Mouse (Mus musculus): ENCODE data around the gene Hrh1. TPM values are rescaled to one million over a fixed set of nuclear protein-coding genes. Genes with fewer than 3 reads are reported as not detected.
"Not testable (repeated sequence)": the region's sequence is repeated elsewhere in the genome, so short reads cannot be mapped to it uniquely, and the experiment has no call there.

Gene Hrh1
- polyA plus RNA-seq, 1 experiment, result 0.66 TPM

DNA sequence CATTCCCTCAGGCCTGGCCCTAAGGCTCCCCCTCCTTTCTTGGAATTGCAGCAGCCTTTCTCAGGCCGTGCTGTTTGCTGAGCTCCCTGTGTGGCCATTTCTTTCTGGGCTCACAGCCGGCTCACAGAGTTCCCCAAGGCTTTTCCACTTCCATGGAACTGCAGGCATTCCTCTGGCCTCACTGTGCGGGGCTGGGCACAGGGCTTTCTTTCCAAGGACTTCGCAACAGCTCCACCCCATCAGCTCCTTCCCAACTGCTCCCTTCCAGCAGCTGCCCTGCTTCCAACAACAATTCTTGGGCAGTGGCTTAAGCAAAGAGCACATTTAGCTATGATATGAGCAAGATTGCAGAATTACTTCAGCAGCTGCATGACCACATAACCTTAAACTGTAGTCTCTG lies 81.0 kb downstream of the Hrh1 start:
- TF ChIP-seq POLR2A (IDR thresholded peaks at IDR 0.05; ENCODE audit: borderline replicate concordance, low read depth, low read length) (no peak), CTCF (IDR thresholded peaks at IDR 0.05; ENCODE audit: low read depth, low read length) (no peak)
- Histone ChIP-seq H3K4me3 (ENCODE audit: insufficient read depth, low read length) (no peak overlapping the region), H3K27ac (ENCODE audit: insufficient read depth, low read depth, low read length) (no peak overlapping the region), H3K4me1 (ENCODE audit: control insufficient read depth, insufficient read depth, low read length) (no peaks in the 10 kb centered on the region)

DNA sequence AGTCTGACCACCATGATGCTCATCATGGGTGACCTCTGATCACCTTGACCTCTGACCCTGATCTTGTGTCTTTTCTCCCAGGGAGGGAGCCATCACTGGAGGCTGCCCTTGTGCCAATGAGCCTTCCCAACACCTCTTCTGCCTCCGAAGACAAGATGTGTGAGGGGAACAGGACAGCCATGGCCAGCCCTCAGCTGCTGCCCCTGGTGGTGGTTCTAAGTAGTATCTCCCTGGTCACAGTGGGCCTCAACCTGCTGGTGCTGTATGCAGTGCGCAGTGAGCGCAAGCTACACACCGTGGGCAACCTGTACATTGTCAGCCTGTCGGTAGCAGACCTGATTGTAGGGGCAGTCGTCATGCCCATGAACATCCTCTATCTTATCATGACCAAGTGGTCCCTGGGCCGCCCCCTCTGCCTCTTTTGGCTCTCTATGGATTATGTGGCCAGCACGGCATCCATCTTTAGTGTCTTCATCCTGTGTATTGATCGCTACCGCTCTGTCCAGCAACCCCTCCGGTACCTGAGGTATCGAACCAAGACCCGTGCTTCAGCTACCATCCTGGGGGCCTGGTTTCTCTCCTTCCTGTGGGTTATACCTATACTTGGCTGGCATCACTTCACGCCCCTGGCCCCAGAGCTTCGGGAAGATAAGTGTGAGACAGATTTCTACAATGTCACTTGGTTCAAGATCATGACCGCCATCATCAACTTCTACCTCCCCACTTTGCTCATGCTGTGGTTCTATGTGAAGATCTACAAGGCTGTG lies 82.1 kb downstream of the Hrh1 start:
- H3K4me1 ChIP-seq (ENCODE audit: control insufficient read depth, insufficient read depth, low read length), result no peaks in the 10 kb centered on the region
- TF ChIP-seq CTCF (IDR thresholded peaks at IDR 0.05; ENCODE audit: low read depth, low read length), result no peak
- no peak for TF ChIP-seq POLR2A (IDR thresholded peaks at IDR 0.05; ENCODE audit: borderline replicate concordance, low read depth, low read length)
- no peak overlapping the region for H3K4me3 ChIP-seq (ENCODE audit: insufficient read depth, low read length)
- no peak overlapping the region for H3K27ac ChIP-seq (ENCODE audit: insufficient read depth, low read depth, low read length)

DNA sequence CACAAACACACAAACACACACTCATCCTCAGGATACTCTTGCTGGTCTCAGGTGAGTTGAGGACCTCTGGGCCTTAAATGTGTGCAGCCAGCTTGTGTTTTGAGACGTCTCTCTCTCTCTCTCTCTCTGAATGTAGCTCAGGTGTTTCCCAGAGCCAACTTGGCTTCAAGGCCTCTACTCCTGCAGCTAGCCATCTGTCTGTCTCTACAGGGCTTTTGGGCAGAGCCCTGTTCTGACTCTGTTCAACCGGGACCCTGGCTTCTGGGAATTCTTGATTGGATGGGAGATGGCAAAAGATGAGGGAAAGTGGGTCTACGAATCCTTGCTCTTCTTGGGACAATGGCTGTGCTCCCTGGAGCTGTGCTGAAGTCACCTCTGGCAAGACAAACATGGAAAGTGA lies 91.6 kb downstream of the Hrh1 start:
- Histone ChIP-seq H3K27ac (ENCODE audit: insufficient read depth, low read depth, low read length) (no peak overlapping the region), H3K4me3 (ENCODE audit: insufficient read depth, low read length) (no peak overlapping the region), H3K4me1 (ENCODE audit: control insufficient read depth, insufficient read depth, low read length) (0 out of 2 replicates have a peak, but pooled peaks cover 2% of the 10 kb centered on the region)
- TF ChIP-seq POLR2A (IDR thresholded peaks at IDR 0.05; ENCODE audit: borderline replicate concordance, low read depth, low read length), result no peak
- no peak for TF ChIP-seq CTCF (IDR thresholded peaks at IDR 0.05; ENCODE audit: low read depth, low read length)

DNA sequence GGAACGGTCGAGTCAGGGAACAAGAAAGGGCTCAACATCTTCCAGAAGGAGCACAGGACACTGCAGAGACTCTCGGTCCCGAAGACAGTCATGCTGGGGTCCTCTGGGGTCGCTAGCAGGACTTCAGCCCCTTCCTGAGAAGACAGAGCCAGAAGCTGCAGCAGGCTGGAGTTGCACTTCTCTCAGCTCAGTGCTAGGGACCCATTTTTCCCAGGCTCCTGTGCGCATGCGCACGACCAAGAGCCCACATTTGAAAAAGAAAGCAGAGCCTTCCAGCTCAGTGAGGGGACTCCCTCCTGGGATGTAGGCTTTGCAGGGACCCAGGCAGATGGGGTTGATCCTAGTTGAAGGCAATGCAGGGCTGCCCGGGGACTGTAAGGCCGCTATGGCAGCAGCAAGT lies 94.9 kb downstream of the Hrh1 start:
- H3K4me1 ChIP-seq (ENCODE audit: control insufficient read depth, insufficient read depth, low read length); H3K4me3 ChIP-seq (ENCODE audit: insufficient read depth, low read length); H3K27ac ChIP-seq (ENCODE audit: insufficient read depth, low read depth, low read length): not testable (repeated sequence)

DNA sequence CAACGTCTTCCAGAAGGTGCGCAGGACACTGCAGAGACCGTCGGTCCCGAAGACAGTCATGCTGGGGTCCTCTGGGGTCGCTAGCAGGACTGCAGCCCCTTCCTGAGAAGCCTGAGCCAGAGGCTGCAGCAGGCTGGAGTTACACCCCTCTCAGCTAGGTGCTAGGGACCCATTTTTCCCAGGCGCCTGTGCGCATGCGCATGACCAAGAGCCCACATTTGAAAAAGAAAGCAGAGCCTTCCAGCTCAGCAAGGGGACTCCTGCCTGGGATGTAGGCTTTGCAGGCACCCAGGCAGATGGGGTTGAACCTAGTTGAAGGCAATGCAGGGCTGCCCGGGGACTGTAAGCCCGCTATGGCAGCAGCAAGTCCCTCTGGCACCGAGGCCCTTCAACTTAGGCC lies 97.3 kb downstream of the Hrh1 start:
- H3K27ac ChIP-seq (ENCODE audit: insufficient read depth, low read depth, low read length); H3K4me1 ChIP-seq (ENCODE audit: control insufficient read depth, insufficient read depth, low read length); H3K4me3 ChIP-seq (ENCODE audit: insufficient read depth, low read length): not testable (repeated sequence)

DNA sequence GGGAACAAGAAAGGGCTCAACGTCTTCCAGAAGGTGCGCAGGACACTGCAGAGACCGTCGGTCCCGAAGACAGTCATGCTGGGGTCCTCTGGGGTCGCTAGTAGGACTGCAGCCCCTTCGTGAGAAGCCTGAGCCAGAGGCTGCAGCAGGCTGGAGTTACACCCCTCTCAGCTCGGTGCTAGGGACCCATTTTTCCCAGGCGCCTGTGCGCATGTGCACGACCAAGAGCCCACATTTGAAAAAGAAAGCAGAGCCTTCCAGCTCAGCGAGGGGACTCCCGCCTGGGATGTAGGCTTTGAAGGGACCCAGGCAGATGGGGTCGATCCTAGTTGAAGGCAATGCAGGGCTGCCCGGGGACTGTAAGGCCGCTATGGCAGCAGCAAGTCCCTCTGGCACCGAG lies 116.3 kb downstream of the Hrh1 start:
- H3K4me1 ChIP-seq (ENCODE audit: control insufficient read depth, insufficient read depth, low read length); H3K4me3 ChIP-seq (ENCODE audit: insufficient read depth, low read length); H3K27ac ChIP-seq (ENCODE audit: insufficient read depth, low read depth, low read length): not testable (repeated sequence)

DNA sequence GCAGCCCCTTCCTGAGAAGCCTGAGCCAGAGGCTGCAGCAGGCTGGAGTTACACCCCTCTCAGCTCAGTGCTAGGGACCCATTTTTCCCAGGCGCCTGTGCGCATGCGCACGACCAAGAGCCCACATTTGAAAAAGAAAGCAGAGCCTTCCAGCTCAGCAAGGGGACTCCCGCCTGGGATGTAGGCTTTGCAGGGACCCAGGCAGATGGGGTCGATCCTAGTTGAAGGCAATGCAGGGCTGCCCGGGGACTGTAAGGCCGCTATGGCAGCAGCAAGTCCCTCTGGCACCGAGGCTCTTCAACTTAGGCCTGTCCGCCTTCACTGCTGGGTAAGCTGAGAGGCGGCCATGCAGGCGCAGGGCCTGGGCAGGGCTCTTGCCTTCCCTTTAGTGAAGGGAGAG lies 131.0 kb downstream of the Hrh1 start:
- H3K4me3 ChIP-seq (ENCODE audit: insufficient read depth, low read length); H3K27ac ChIP-seq (ENCODE audit: insufficient read depth, low read depth, low read length); H3K4me1 ChIP-seq (ENCODE audit: control insufficient read depth, insufficient read depth, low read length): not testable (repeated sequence)

Other genes with a start within 250 kb of the Hrh1 start
- 0.19 TPM in 1 of 2 replicates, not detected in the other for gene Slc6a1, start 115.3 kb upstream of the Hrh1 start, polyA plus RNA-seq (2012; ENCODE audit: insufficient read depth, insufficient read length, missing spikeins)
- gene Atg7, start 245.2 kb downstream of the Hrh1 start, polyA plus RNA-seq (2012; ENCODE audit: insufficient read depth, insufficient read length, missing spikeins), result 51.2 and 53.2 TPM in 2 replicates